Mouse (Mus musculus): Measurements from ENCODE around the gene Ms4a6c.

- TF ChIP-seq CTCF (IDR thresholded peaks at IDR 0.05; ENCODE audit: insufficient read depth, low read length) (no peak), POLR2A (IDR thresholded peaks at IDR 0.05; ENCODE audit: borderline replicate concordance, extremely low read depth, low read depth, low read length) (no peak)
These were observed 25.4 kb downstream of the Ms4a6c start for GRCm38 (mm10) chr19:11494519-11494918.

Measured in lung, adult 2 months (tissue).